Mouse (Mus musculus) stomach, postnatal 0 days (tissue): ENCODE data around the gene Pip4k2a.

Experiments used
- CTCF ChIP-seq: IDR thresholded peaks from 2 replicates; pipeline ENCODE4 v1.5.1; 2016; ENCODE audit warnings: antibody characterized with exemption, low read depth, mild to moderate bottlenecking, moderate library complexity
- EP300 ChIP-seq: optimal IDR thresholded peaks from 2 replicates; pipeline ENCODE3; 2016; ENCODE audit warnings: antibody characterized with exemption

DNA sequence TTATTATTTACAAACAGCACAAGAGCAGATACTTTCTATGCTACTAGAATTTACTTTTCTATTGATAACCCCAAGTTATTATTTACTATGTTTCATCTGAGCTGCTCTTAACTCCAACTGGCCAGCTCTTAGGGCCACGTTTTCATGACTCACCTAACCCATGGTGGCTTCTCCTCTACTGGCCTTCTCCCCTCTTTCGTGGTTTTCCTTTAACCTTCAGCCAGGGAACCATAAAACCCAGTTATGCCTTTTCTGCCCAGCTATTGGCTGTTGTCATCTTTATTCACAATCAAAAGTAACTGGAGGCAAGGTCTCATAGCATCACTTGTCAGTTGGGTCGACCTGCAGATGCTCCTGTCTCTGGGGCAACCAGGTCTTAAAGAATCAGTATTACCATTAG, 12.4 kb downstream of the Pip4k2a start:
- TF ChIP-seq CTCF (no peak), EP300 (no peak)
